Mouse (Mus musculus) spleen, adult 2 months (tissue): ENCODE results near the gene Rab31. TPM values are rescaled to one million over a fixed set of nuclear protein-coding genes. Genes with fewer than 3 reads are reported as not detected.

ENCODE experiments used
- DNase-seq, 2 experiments: peaks; one replicate each; pipeline versions ENCODE4 v3.0.0 to v3.0.0-alpha.2; 2012 to 2021; ENCODE audit warnings: low spot score in 2 of 2, low read depth in 1 of 2
- H3K27ac ChIP-seq: fragments of 200-500 bp; 2 replicates; pipeline ENCODE4 v1.5.1; 2012; ENCODE audit warnings: low read length, inconsistent platforms; ENCODE audit not compliant: insufficient read depth
- H3K27me3 ChIP-seq: fragments of 200-500 bp; 2 replicates; pipeline ENCODE4 v1.6.1; 2012; ENCODE audit warnings: mild to moderate bottlenecking, moderate library complexity, low read length, inconsistent platforms; ENCODE audit not compliant: control insufficient read depth, insufficient read depth
- H3K36me3 ChIP-seq: fragments of 200-500 bp; 2 replicates; pipeline ENCODE4 v1.6.1; 2012; ENCODE audit warnings: mild to moderate bottlenecking, low read length, inconsistent platforms; ENCODE audit not compliant: control insufficient read depth, insufficient read depth
- H3K4me1 ChIP-seq: fragments of 200-500 bp; 2 replicates; pipeline ENCODE4 v1.6.1; 2011; ENCODE audit warnings: inconsistent platforms; ENCODE audit not compliant: control insufficient read depth, insufficient read depth, insufficient read length
- H3K4me3 ChIP-seq: fragments of 200-500 bp; 2 replicates; pipeline ENCODE4 v1.5.1; 2011; ENCODE audit warnings: mild to moderate bottlenecking, inconsistent platforms; ENCODE audit not compliant: insufficient read depth, insufficient read length; ENCODE audit errors: extremely low read depth
- CTCF ChIP-seq: fragments of 200-500 bp; IDR thresholded peaks from 2 replicates; pipeline ENCODE4 v1.5.1; 2011; ENCODE audit warnings: mild to moderate bottlenecking, inconsistent platforms; ENCODE audit not compliant: insufficient read depth, insufficient read length, insufficient replicate concordance; ENCODE audit errors: extremely low read depth
- POLR2A ChIP-seq: fragments of 200-500 bp; IDR thresholded peaks from 2 replicates; pipeline ENCODE4 v1.6.1; 2011; ENCODE audit warnings: low read depth, low read length, inconsistent platforms
- WGBS: fragments of 180-500 bp; shearing (Covaris S2); methylation state at CpG from one replicate; pipeline ENCODE4 v1.1.7; 2018; 5-methylcytosine and 5-hydroxymethylcytosine counted together
- polyA plus RNA-seq: library from polyadenylated mRNA; depleted of rRNA; stranded (reverse); fragments of >200 nt; gene quantifications from 2 replicates; pipeline ENCODE4 v1.2.3, GENCODE M21; 2012; rRNA removed

The Rab31 gene
- polyA plus RNA-seq, 1 experiment = 12.3 TPM

DNA sequence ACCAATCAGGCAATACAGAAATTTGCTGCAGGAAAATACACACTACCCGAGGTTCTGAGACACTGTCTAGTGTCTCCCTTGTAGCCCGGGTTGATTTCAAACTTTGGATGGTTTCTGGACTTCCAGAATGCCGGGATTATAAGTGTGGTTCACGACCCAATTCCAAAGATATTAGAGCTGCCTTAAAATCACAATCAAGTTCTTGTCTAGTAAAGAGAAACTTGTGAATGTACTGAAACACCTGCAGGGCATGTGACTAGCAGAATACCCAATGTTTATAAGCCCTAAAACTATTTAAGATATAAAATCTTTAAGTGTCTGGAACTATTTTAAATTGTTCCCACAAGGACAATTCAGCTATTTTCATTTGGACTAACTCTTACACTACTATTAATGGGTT is 160.8 kb downstream of the Rab31 start:
- 8% methylated on average over 4 of the region's 4 CpGs for WGBS
- peaks cover 4% of the 10 kb centered on the region for H3K36me3 ChIP-seq
- no peak for DNase-seq
- peaks cover 2% of the 10 kb centered on the region; the same call in 1 of the 2 replicates for H3K27me3 ChIP-seq
- peaks cover 8% of the 10 kb centered on the region; the same call in 1 of the 2 replicates for H3K4me1 ChIP-seq
- TF ChIP-seq CTCF (no peak), POLR2A (no peak)
- no peak overlapping the region for H3K27ac ChIP-seq
- peak overlapping the region; percentile 100; the same call in 1 of the 2 replicates for H3K4me3 ChIP-seq

- H3K4me3 ChIP-seq = no peak overlapping the region
- H3K27ac ChIP-seq = no peak overlapping the region
- peaks cover 2% of the 10 kb centered on the region; the same call in 1 of the 2 replicates for H3K27me3 ChIP-seq
- 54% methylated on average over 5 of the region's 5 CpGs for WGBS
- DNase-seq = no peak
- H3K4me1 ChIP-seq = peaks cover 21% of the 10 kb centered on the region
- peaks cover 4% of the 10 kb centered on the region for H3K36me3 ChIP-seq
- TF ChIP-seq POLR2A (no peak), CTCF (no peak)
Observed at GRCm38 (mm10) chr17:65608743-65609142, 163.8 kb downstream of the Rab31 start.

DNA sequence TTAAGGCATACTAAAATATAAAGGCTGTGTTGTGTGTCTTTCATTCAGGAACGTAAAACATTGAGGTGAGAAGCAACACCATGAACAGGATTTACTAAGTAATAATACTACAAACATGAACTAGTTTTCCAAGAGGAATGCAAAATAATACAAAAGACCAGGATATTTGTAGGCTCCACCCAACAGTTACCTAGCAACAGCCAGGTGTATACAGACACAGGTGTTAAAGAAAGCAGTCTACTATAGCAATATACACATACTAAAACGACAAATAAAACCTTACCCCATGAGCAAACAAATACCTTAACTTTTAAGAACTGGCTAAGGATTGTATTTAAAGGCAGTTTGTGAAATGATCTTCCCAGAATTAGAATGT is 164.3 kb downstream of the Rab31 start:
- Histone ChIP-seq H3K27me3 (peaks cover 2% of the 10 kb centered on the region; the same call in 1 of the 2 replicates), H3K27ac (no peak overlapping the region), H3K4me1 (peaks cover 21% of the 10 kb centered on the region), H3K36me3 (peaks cover 4% of the 10 kb centered on the region), H3K4me3 (no peak overlapping the region)
- no peak for TF ChIP-seq CTCF
- TF ChIP-seq POLR2A = no peak
- 86% methylated on average over 2 of the region's 2 CpGs for WGBS
- DNase-seq = no peak

DNA sequence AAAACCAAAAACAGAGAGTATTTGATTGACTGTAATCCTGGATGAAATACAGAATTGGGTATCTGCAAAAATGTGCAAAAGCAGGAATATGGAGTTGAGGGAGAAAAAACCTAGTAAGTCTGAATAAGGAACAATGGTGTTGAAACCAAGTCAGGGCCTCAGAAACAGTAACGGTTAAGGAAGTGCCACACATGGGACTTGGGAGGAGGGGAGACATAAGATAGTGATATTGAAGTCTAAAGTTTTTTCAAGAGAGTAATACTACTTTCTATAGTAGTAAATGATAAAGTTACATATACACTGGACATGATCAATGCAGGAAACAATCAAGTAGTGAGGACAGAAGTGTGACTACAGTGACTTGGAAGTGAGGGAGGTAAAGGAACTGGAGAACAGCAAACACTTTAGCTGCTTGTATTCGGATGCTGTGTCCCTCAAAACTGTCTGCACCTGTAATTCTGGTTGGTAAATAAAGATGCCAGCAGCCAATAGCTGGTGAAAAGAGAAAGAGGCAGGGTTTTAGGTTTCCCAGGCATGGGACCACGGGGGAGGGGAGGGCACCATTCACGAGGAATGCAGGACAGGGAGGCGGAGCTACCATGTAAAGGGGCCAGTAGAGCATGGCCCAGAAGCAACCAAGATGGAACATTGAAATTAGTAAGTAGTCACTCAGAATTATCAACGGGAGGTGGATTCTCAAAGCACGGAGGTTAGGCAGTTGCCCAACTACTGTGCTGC is 164.8 kb downstream of the Rab31 start:
- 52% methylated on average over 7 of the region's 7 CpGs for WGBS
- TF ChIP-seq CTCF = no peak
- no peak for TF ChIP-seq POLR2A
- DNase-seq = no peak
- Histone ChIP-seq H3K36me3 (peaks cover 4% of the 10 kb centered on the region), H3K4me1 (peaks cover 21% of the 10 kb centered on the region), H3K27ac (no peak overlapping the region), H3K4me3 (no peak overlapping the region), H3K27me3 (no peaks in the 10 kb centered on the region)

DNA sequence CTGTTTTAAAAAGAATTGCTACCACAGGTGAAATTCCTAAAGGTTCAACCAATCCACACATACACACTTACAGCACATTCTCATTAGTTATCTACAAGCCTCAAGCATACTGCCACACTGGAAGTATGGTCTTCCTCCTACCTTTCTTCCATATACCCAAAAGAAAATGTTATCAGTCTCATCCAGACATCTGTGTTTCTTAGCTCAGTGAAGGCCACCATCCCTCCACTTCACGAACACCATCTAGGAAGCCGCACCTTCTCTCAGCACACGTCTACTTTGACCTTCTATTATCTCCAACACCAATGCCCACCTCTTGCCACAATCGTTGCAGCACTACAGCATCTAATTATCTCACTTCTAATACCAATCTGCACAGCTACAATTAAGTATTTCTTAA is 166.5 kb downstream of the Rab31 start:
- no peak for DNase-seq
- no peaks in the 10 kb centered on the region for H3K27me3 ChIP-seq
- peaks cover 4% of the 10 kb centered on the region for H3K36me3 ChIP-seq
- TF ChIP-seq POLR2A (no peak), CTCF (no peak)
- H3K4me1 ChIP-seq = peaks cover 21% of the 10 kb centered on the region
- H3K4me3 ChIP-seq = no peak overlapping the region
- WGBS = 70% methylated on average over 4 of the region's 4 CpGs
- H3K27ac ChIP-seq = no peak overlapping the region

- Histone ChIP-seq H3K36me3 (peaks cover 4% of the 10 kb centered on the region), H3K27ac (no peak overlapping the region), H3K4me1 (peaks cover 21% of the 10 kb centered on the region), H3K4me3 (no peak overlapping the region), H3K27me3 (no peaks in the 10 kb centered on the region)
- TF ChIP-seq POLR2A (no peak), CTCF (no peak)
- no peak for DNase-seq
Observed at GRCm38 (mm10) chr17:65604892-65605291, 167.7 kb downstream of the Rab31 start.

DNA sequence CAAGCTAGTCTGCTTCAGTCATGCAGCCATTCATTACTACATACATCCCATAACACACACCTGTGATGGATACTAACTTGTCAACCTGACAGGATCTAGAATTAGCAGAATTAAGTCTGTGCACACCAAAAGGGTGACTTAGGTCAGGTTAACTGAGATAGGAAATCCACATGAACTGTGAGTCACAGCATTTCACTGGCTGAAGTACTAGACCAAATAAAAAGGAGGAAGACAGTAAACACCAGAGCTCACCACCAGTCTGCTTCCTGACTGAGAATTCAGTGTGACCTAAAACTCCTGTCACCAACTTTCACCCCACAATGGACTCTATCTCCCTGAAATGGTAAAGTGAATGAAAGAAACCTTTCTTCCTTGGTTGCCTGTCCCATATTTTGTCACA is 168.2 kb downstream of the Rab31 start:
- DNase-seq = no peak
- TF ChIP-seq POLR2A (no peak), CTCF (no peak)
- Histone ChIP-seq H3K27me3 (no peaks in the 10 kb centered on the region), H3K27ac (no peak overlapping the region), H3K36me3 (peaks cover under 1% of the 10 kb centered on the region; the same call in 1 of the 2 replicates), H3K4me3 (no peak overlapping the region), H3K4me1 (peaks cover 18% of the 10 kb centered on the region)

Other genes starting within 250 kb of the Rab31 start
- gene Tmem232, start 232.0 kb downstream of the Rab31 start, polyA plus RNA-seq = not detected in 2 replicates
- 13.1 and 24.1 TPM in 2 replicates for gene Vapa, start 159.2 kb downstream of the Rab31 start, polyA plus RNA-seq
- not detected in 2 replicates for gene Txndc2, start 130.6 kb downstream of the Rab31 start, polyA plus RNA-seq
- 23.1 and 23.3 TPM in 2 replicates for gene Ppp4r1, start 9.8 kb upstream of the Rab31 start, polyA plus RNA-seq
- gene Ralbp1, start 113.0 kb upstream of the Rab31 start, polyA plus RNA-seq = 22.7 and 26.6 TPM in 2 replicates
- gene Twsg1, start 178.5 kb upstream of the Rab31 start, polyA plus RNA-seq = 12.9 and 17.3 TPM in 2 replicates